Mouse (Mus musculus) MEL (cell line): Measurements from ENCODE around the gene Snx18.

ENCODE experiments used
- CTCF ChIP-seq, 3 experiments: IDR thresholded peaks in 2 of 3; conservative IDR thresholded peaks in 1 of 3; 2 replicates each; pipeline ENCODE4 v1.5.1; 2011 to 2012; ENCODE audit warnings: low read length in 3 of 3, low read depth in 2 of 3, mild to moderate bottlenecking in 2 of 3, improper control_type of control experiment in 1 of 3, inconsistent platforms in 1 of 3, mixed read lengths in 1 of 3, moderate library complexity in 1 of 3; ENCODE audit not compliant: control insufficient read depth in 1 of 3, insufficient read depth in 1 of 3, poor library complexity in 1 of 3, severe bottlenecking in 1 of 3
- EP300 ChIP-seq, 2 experiments: IDR thresholded peaks; 2 replicates each; pipeline ENCODE4 v1.6.1; 2011; ENCODE audit warnings: improper control_type of control experiment in 2 of 2, low read length in 2 of 2, low read depth in 1 of 2, mild to moderate bottlenecking in 1 of 2
- MAZ ChIP-seq: IDR thresholded peaks from 2 replicates; pipeline ENCODE4 v1.6.1; 2012; ENCODE audit warnings: low read depth, mild to moderate bottlenecking, inconsistent platforms, low read length, improper control_type of control experiment
- POLR2A ChIP-seq, 2 experiments: IDR thresholded peaks; 2 replicates each; pipeline ENCODE4 v1.6.1; 2011 to 2012; ENCODE audit warnings: low read length in 2 of 2, mild to moderate bottlenecking in 2 of 2, control low read depth in 1 of 2, improper control_type of control experiment in 1 of 2, low read depth in 1 of 2, moderate library complexity in 1 of 2; ENCODE audit not compliant: control insufficient read depth in 1 of 2, insufficient read depth in 1 of 2, poor library complexity in 1 of 2
- USF2 ChIP-seq, 2 experiments: IDR thresholded peaks; 2 replicates each; pipeline ENCODE4 v1.6.1; 2011 to 2012; ENCODE audit warnings: improper control_type of control experiment in 2 of 2, low read length in 2 of 2, borderline replicate concordance in 1 of 2, inconsistent platforms in 1 of 2, low read depth in 1 of 2, mild to moderate bottlenecking in 1 of 2; ENCODE audit not compliant: insufficient read depth in 1 of 2

GRCm38 (mm10) chr13:113640944-113641597, 22.7 kb upstream of the Snx18 start:
- peak in 2 of 3 experiments; percentile 13 to 35; a peak in 3 of 6 replicates for TF ChIP-seq CTCF (IDR thresholded peaks at IDR 0.05 in 2 of 3, conservative IDR thresholded peaks at IDR 0.05 in 1 of 3; ENCODE audit: control insufficient read depth in 1 of 3, insufficient read depth in 1 of 3, low read depth in 2 of 3, low read length in 3 of 3, poor library complexity in 1 of 3, severe bottlenecking in 1 of 3)
- no peak for TF ChIP-seq EP300 (IDR thresholded peaks at IDR 0.05; ENCODE audit: low read depth in 1 of 2, low read length in 2 of 2)
- no peak for TF ChIP-seq POLR2A (IDR thresholded peaks at IDR 0.05; ENCODE audit: control insufficient read depth in 1 of 2, insufficient read depth in 1 of 2, low read depth in 1 of 2, low read length in 2 of 2, poor library complexity in 1 of 2)
- TF ChIP-seq MAZ = no peak
- TF ChIP-seq USF2 (IDR thresholded peaks at IDR 0.05; ENCODE audit: borderline replicate concordance in 1 of 2, insufficient read depth in 1 of 2, low read depth in 1 of 2, low read length in 2 of 2) = no peak
